Mouse (Mus musculus) R1 (cell line): ENCODE measurements around the gene Tcp10c.
"Not testable (repeated sequence)": the region's sequence is repeated elsewhere in the genome, so short reads cannot be mapped to it uniquely, and the experiment has no call there.

Experiments used
- DNase-seq: peaks from one replicate; pipeline ENCODE4 v3.0.0-alpha.2; 2018; ENCODE audit warnings: low read depth, low spot score

Tcp10c gene

GRCm38 (mm10) chr17:13354521-13354920 lies at the start of gene Tcp10c:
Gene Tcp10c (plus strand): TSS chr17:13354572.
- DNase-seq, result not testable (repeated sequence)

- not testable (repeated sequence) for DNase-seq
Measured at GRCm38 (mm10) chr17:13307852-13308251, 46.5 kb upstream of the Tcp10c start.

- DNase-seq, result not testable (repeated sequence)
Measured at GRCm38 (mm10) chr17:13308344-13308743, 46.0 kb upstream of the Tcp10c start.

GRCm38 (mm10) chr17:13308746-13309145 lies 45.6 kb upstream of the Tcp10c start:
- not testable (repeated sequence) for DNase-seq

- not testable (repeated sequence) for DNase-seq
Measured at GRCm38 (mm10) chr17:13309182-13309631, 45.2 kb upstream of the Tcp10c start.

- not testable (repeated sequence) for DNase-seq
Measured at GRCm38 (mm10) chr17:13329967-13330366, 24.4 kb upstream of the Tcp10c start.

GRCm38 (mm10) chr17:13331179-13331578 lies 23.2 kb upstream of the Tcp10c start:
- not testable (repeated sequence) for DNase-seq

GRCm38 (mm10) chr17:13332496-13332895 lies 21.9 kb upstream of the Tcp10c start:
- not testable (repeated sequence) for DNase-seq

GRCm38 (mm10) chr17:13336979-13337749 lies 17.2 kb upstream of the Tcp10c start:
- peak; percentile 78 for DNase-seq

GRCm38 (mm10) chr17:13337931-13338330 lies 16.4 kb upstream of the Tcp10c start:
- DNase-seq, result peak; percentile 73

- not testable (repeated sequence) for DNase-seq
Measured at GRCm38 (mm10) chr17:13340071-13340470, 14.3 kb upstream of the Tcp10c start.

- DNase-seq, result not testable (repeated sequence)
Measured at GRCm38 (mm10) chr17:13345923-13346322, 8.4 kb upstream of the Tcp10c start.

- DNase-seq, result not testable (repeated sequence)
Measured at GRCm38 (mm10) chr17:13349563-13349962, 4.8 kb upstream of the Tcp10c start.

- not testable (repeated sequence) for DNase-seq
Measured at GRCm38 (mm10) chr17:13353249-13353648, 1.1 kb upstream of the Tcp10c start.

GRCm38 (mm10) chr17:13362489-13362888 lies 8.1 kb downstream of the Tcp10c start:
- not testable (repeated sequence) for DNase-seq

GRCm38 (mm10) chr17:13363773-13364172 lies 9.4 kb downstream of the Tcp10c start:
- not testable (repeated sequence) for DNase-seq

- not testable (repeated sequence) for DNase-seq
Measured at GRCm38 (mm10) chr17:13364196-13364595, 9.8 kb downstream of the Tcp10c start.

GRCm38 (mm10) chr17:13367181-13367580 lies 12.8 kb downstream of the Tcp10c start:
- not testable (repeated sequence) for DNase-seq

GRCm38 (mm10) chr17:13368658-13369057 lies 14.3 kb downstream of the Tcp10c start:
- DNase-seq, result not testable (repeated sequence)

- DNase-seq, result not testable (repeated sequence)
Measured at GRCm38 (mm10) chr17:13370746-13371145, 16.4 kb downstream of the Tcp10c start.

GRCm38 (mm10) chr17:13378341-13378740 lies 24.0 kb downstream of the Tcp10c start:
- DNase-seq, result not testable (repeated sequence)

GRCm38 (mm10) chr17:13379951-13380615 lies 25.7 kb downstream of the Tcp10c start:
- peak; percentile 92 for DNase-seq
